Mouse (Mus musculus) limb, embryonic 13.5 days (tissue): ENCODE results near the gene Gm9945. TPM values are rescaled to one million over a fixed set of nuclear protein-coding genes. Genes with fewer than 3 reads are reported as not detected.
A peak's percentile ranks its signal among the peaks of the same experiment; 100 is the strongest.

Experiments used
- ATAC-seq: fragments of 200-750 bp; cut with Nextera tagmentation; 2 replicates; pipeline ENCODE4 v1.8.0; 2017; ENCODE audit warnings: low read depth, moderate number of reproducible peaks, moderate TSS enrichment; ENCODE audit not compliant: low FRiP score
- H3K27ac ChIP-seq: fragments of 300-500 bp; sonication (generic); 2 replicates; pipeline ENCODE4 v1.5.1; 2015; ENCODE audit warnings: inconsistent platforms, mild to moderate bottlenecking, moderate library complexity
- H3K27me3 ChIP-seq: fragments of 300-500 bp; sonication (generic); 2 replicates; pipeline ENCODE4 v1.6.1; 2015; ENCODE audit warnings: mild to moderate bottlenecking, inconsistent platforms
- H3K36me3 ChIP-seq: fragments of 300-500 bp; sonication (generic); 2 replicates; pipeline ENCODE4 v1.6.1; 2015; ENCODE audit warnings: inconsistent platforms, mild to moderate bottlenecking, moderate library complexity
- H3K4me1 ChIP-seq: fragments of 300-500 bp; sonication (generic); 2 replicates; pipeline ENCODE4 v1.6.1; 2015; ENCODE audit warnings: inconsistent platforms
- H3K4me2 ChIP-seq: fragments of 300-500 bp; sonication (generic); replicated peaks from 2 replicates; pipeline ENCODE4 v1.6.1; 2015; ENCODE audit warnings: inconsistent platforms, mild to moderate bottlenecking, moderate library complexity
- H3K4me3 ChIP-seq: fragments of 300-500 bp; sonication (generic); 2 replicates; pipeline ENCODE4 v1.5.1; 2015; ENCODE audit warnings: moderate library complexity, mild to moderate bottlenecking, inconsistent platforms
- H3K9ac ChIP-seq: fragments of 300-500 bp; sonication (generic); 2 replicates; pipeline ENCODE4 v1.6.1; 2015; ENCODE audit warnings: mild to moderate bottlenecking, inconsistent platforms
- H3K9me3 ChIP-seq: fragments of 300-500 bp; sonication (generic); 2 replicates; pipeline ENCODE4 v1.6.1; 2016; ENCODE audit warnings: inconsistent platforms
- WGBS: fragments of 180-500 bp; shearing (Covaris S2); methylation state at CpG from one replicate; pipeline ENCODE4 v1.1.7; 2015; 5-methylcytosine and 5-hydroxymethylcytosine counted together
- polyA plus RNA-seq: library from polyadenylated mRNA; unstranded; fragments of >200 nt; fragmentation: Nextera tagmentation; extraction: Ambion mirVana; gene quantifications from 2 replicates; pipeline ENCODE4 v1.2.1, GENCODE M21; 2015

The Gm9945 gene
- polyA plus RNA-seq, result not detected in 2 replicates

GRCm38 (mm10) chr11:53479783-53480301, at the start of gene Gm9945, which contains the start of gene Sowaha:
Gene Gm9945 (plus strand): TSS chr11:53480166.
Gene Sowaha (minus strand): TSS chr11:53480274.
- Histone ChIP-seq H3K27me3 (peaks cover 82% of the 10 kb centered on the region), H3K4me1 (peaks cover 20% of the 10 kb centered on the region), H3K36me3 (no peaks in the 10 kb centered on the region), H3K9me3 (no peaks in the 10 kb centered on the region), H3K4me3 (peak within 1 kb of the TSS; percentile 50), H3K9ac (peak within 1 kb of the TSS; percentile 48), H3K27ac (no peak within 1 kb of the TSS), H3K4me2 (peak within 1 kb of the TSS; percentile 83)
- WGBS, result 2% methylated on average over 39 of the region's 40 CpGs
- ATAC-seq, result no peak

- Histone ChIP-seq H3K9ac (peak overlapping the region; percentile 96), H3K36me3 (peaks cover 15% of the 10 kb centered on the region), H3K4me1 (peaks cover 14% of the 10 kb centered on the region), H3K9me3 (no peaks in the 10 kb centered on the region), H3K4me2 (peak overlapping the region; percentile 91), H3K27me3 (no peaks in the 10 kb centered on the region), H3K27ac (peak overlapping the region; percentile 61), H3K4me3 (peak overlapping the region; percentile 97)
- WGBS, result under 1% methylated on average over 34 of the region's 34 CpGs
- peak; percentile 52; the same call in 1 of the 2 replicates for ATAC-seq
Observed at GRCm38 (mm10) chr11:53430300-53430669, 49.7 kb upstream of the Gm9945 start.

GRCm38 (mm10) chr11:53430670-53431346, 49.2 kb upstream of the Gm9945 start, which contains the start of the genes Uqcrq and Gdf9:
Gene Uqcrq (minus strand): TSS chr11:53430831.
Gene Gdf9 (plus strand): TSS chr11:53431023.
- Histone ChIP-seq H3K36me3 (peaks cover 15% of the 10 kb centered on the region), H3K4me1 (peaks cover 14% of the 10 kb centered on the region), H3K9ac (peak within 1 kb of the TSS; percentile 96), H3K27me3 (no peaks in the 10 kb centered on the region), H3K4me2 (peak within 1 kb of the TSS; percentile 91), H3K4me3 (peak within 1 kb of the TSS; percentile 97), H3K27ac (peak within 1 kb of the TSS; percentile 61), H3K9me3 (no peaks in the 10 kb centered on the region)
- WGBS, result under 1% methylated on average over 44 of the region's 44 CpGs
- peak; percentile 96 for ATAC-seq

GRCm38 (mm10) chr11:53431347-53432056, 48.5 kb upstream of the Gm9945 start:
- Histone ChIP-seq H3K9me3 (no peaks in the 10 kb centered on the region), H3K27me3 (no peaks in the 10 kb centered on the region), H3K9ac (peak overlapping the region; percentile 8; the same call in 1 of the 2 replicates), H3K27ac (peak overlapping the region; percentile 61), H3K4me3 (peak overlapping the region; percentile 97), H3K4me1 (peaks cover 14% of the 10 kb centered on the region), H3K4me2 (peak overlapping the region; percentile 91), H3K36me3 (peaks cover 15% of the 10 kb centered on the region)
- ATAC-seq, result peak; percentile 35; the same call in 1 of the 2 replicates
- WGBS, result 16% methylated on average over 9 of the region's 9 CpGs

GRCm38 (mm10) chr11:53433057-53433456, 46.9 kb upstream of the Gm9945 start:
- Histone ChIP-seq H3K36me3 (peaks cover 10% of the 10 kb centered on the region), H3K27me3 (no peaks in the 10 kb centered on the region), H3K27ac (no peak overlapping the region), H3K9me3 (no peaks in the 10 kb centered on the region), H3K9ac (no peak overlapping the region), H3K4me3 (no peak overlapping the region), H3K4me1 (peaks cover 14% of the 10 kb centered on the region), H3K4me2 (no peak overlapping the region)
- 61% methylated on average over 6 of the region's 6 CpGs for WGBS
- no peak for ATAC-seq

- ATAC-seq, result no peak
- Histone ChIP-seq H3K36me3 (no peaks in the 10 kb centered on the region), H3K9ac (no peak overlapping the region), H3K27ac (no peak overlapping the region), H3K9me3 (no peaks in the 10 kb centered on the region), H3K4me3 (no peak overlapping the region), H3K4me1 (peaks cover 4% of the 10 kb centered on the region; the same call in 1 of the 2 replicates), H3K4me2 (no peak overlapping the region), H3K27me3 (no peaks in the 10 kb centered on the region)
- WGBS, result 83% methylated on average over 8 of the region's 8 CpGs
Observed at GRCm38 (mm10) chr11:53435504-53435903, 44.5 kb upstream of the Gm9945 start.

GRCm38 (mm10) chr11:53436338-53436737, 43.6 kb upstream of the Gm9945 start:
- Histone ChIP-seq H3K36me3 (no peaks in the 10 kb centered on the region), H3K4me1 (peaks cover 3% of the 10 kb centered on the region; the same call in 1 of the 2 replicates), H3K9ac (no peak overlapping the region), H3K27ac (no peak overlapping the region), H3K9me3 (no peaks in the 10 kb centered on the region), H3K4me2 (no peak overlapping the region), H3K4me3 (no peak overlapping the region), H3K27me3 (no peaks in the 10 kb centered on the region)
- ATAC-seq, result no peak
- WGBS, result 91% methylated on average over 6 of the region's 6 CpGs

- H3K27ac ChIP-seq, result no peak overlapping the region
Observed at GRCm38 (mm10) chr11:53441921-53442320, 38.0 kb upstream of the Gm9945 start.

GRCm38 (mm10) chr11:53443861-53444260, 36.1 kb upstream of the Gm9945 start:
- 37% methylated on average over 6 of the region's 6 CpGs for WGBS
- Histone ChIP-seq H3K9me3 (no peaks in the 10 kb centered on the region), H3K36me3 (no peaks in the 10 kb centered on the region), H3K27me3 (no peaks in the 10 kb centered on the region), H3K4me3 (no peak overlapping the region), H3K4me2 (no peak overlapping the region), H3K4me1 (no peaks in the 10 kb centered on the region), H3K27ac (no peak overlapping the region), H3K9ac (no peak overlapping the region)
- ATAC-seq, result no peak

More at GRCm38 (mm10) chr11:53441921-53442320, 38.0 kb upstream of the Gm9945 start:
- no peak overlapping the region for H3K4me2 ChIP-seq
- no peaks in the 10 kb centered on the region for H3K9me3 ChIP-seq
- H3K9ac ChIP-seq, result no peak overlapping the region
- H3K27me3 ChIP-seq, result no peaks in the 10 kb centered on the region
- ATAC-seq, result no peak
- H3K4me3 ChIP-seq, result no peak overlapping the region
- H3K36me3 ChIP-seq, result no peaks in the 10 kb centered on the region
- H3K4me1 ChIP-seq, result no peaks in the 10 kb centered on the region
- 50% methylated on average over 12 of the region's 12 CpGs for WGBS

GRCm38 (mm10) chr11:53445562-53445961, 34.4 kb upstream of the Gm9945 start:
- Histone ChIP-seq H3K9me3 (no peaks in the 10 kb centered on the region), H3K36me3 (no peaks in the 10 kb centered on the region), H3K4me3 (no peak overlapping the region), H3K27ac (no peak overlapping the region), H3K4me1 (peaks cover 8% of the 10 kb centered on the region), H3K9ac (no peak overlapping the region), H3K27me3 (no peaks in the 10 kb centered on the region), H3K4me2 (no peak overlapping the region)
- no peak for ATAC-seq
- WGBS, result 71% methylated on average over 13 of the region's 13 CpGs

- no peaks in the 10 kb centered on the region for H3K36me3 ChIP-seq
Observed at GRCm38 (mm10) chr11:53446183-53446582, 33.8 kb upstream of the Gm9945 start.

GRCm38 (mm10) chr11:53447996-53448395, 32.0 kb upstream of the Gm9945 start:
- no peak overlapping the region for H3K4me3 ChIP-seq
- H3K27ac ChIP-seq, result no peak overlapping the region
- no peak overlapping the region for H3K4me2 ChIP-seq
- no peak overlapping the region for H3K9ac ChIP-seq
- H3K9me3 ChIP-seq, result no peaks in the 10 kb centered on the region
- no peaks in the 10 kb centered on the region for H3K27me3 ChIP-seq
- no peak for ATAC-seq
- WGBS, result 87% methylated on average over 8 of the region's 8 CpGs
- peaks cover 10% of the 10 kb centered on the region for H3K4me1 ChIP-seq
- no peaks in the 10 kb centered on the region for H3K36me3 ChIP-seq

More at GRCm38 (mm10) chr11:53446183-53446582, 33.8 kb upstream of the Gm9945 start:
- H3K4me1 ChIP-seq, result peaks cover 10% of the 10 kb centered on the region
- no peak overlapping the region for H3K27ac ChIP-seq
- no peak overlapping the region for H3K9ac ChIP-seq
- H3K27me3 ChIP-seq, result no peaks in the 10 kb centered on the region
- 83% methylated on average over 13 of the region's 13 CpGs for WGBS
- H3K9me3 ChIP-seq, result no peaks in the 10 kb centered on the region
- no peak overlapping the region for H3K4me2 ChIP-seq
- ATAC-seq, result no peak
- H3K4me3 ChIP-seq, result no peak overlapping the region
